Mouse (Mus musculus) gastrocnemius, postnatal 14 days (tissue): ENCODE measurements at regions not wholly inside any gene's neighbourhood (a gene's known extent, or its start where the extent isn't known, plus 50 kb on each side); places are given as distances from the start of the nearest gene placed in this dataset.

Experiments used
- DNase-seq: peaks from one replicate; pipeline ENCODE4 v3.0.0; 2021; ENCODE audit warnings: mixed read lengths
- intact Hi-C: fragments of 180-260 bp; cut with DNase I; formaldehyde crosslinking; loops from one replicate; pipeline ENCODE4 v1.15.1; 2025; ENCODE audit warnings: low total_unique reads

- DNase-seq = no peak
- intact Hi-C loops = no loop called here
Measured at GRCm38 (mm10) chr3:57910020-57910419, 62.1 kb upstream of the Pfn2 start.

- peak; percentile 11 for DNase-seq
- intact Hi-C loops = no loop called here
Measured at GRCm38 (mm10) chr3:57911831-57912596, 64.1 kb upstream of the Pfn2 start.

GRCm38 (mm10) chr3:57912650-57913343, 64.9 kb upstream of the Pfn2 start:
- intact Hi-C loops = no loop called here
- DNase-seq = no peak

GRCm38 (mm10) chr3:57914687-57915086, 66.8 kb upstream of the Pfn2 start:
- intact Hi-C loops = no loop called here
- no peak for DNase-seq

- intact Hi-C loops = no loop called here
- DNase-seq = no peak
Measured at GRCm38 (mm10) chr3:57918913-57919312, 71.0 kb upstream of the Pfn2 start.

GRCm38 (mm10) chr3:57919390-57920089, 71.7 kb upstream of the Pfn2 start:
- intact Hi-C loops = no loop called here
- DNase-seq = no peak

- no peak for DNase-seq
- intact Hi-C loops = no loop called here
Measured at GRCm38 (mm10) chr3:57920090-57920432, 72.2 kb upstream of the Pfn2 start.

- intact Hi-C loops = no loop called here
- DNase-seq = no peak
Measured at GRCm38 (mm10) chr3:57921071-57921882, 73.4 kb upstream of the Pfn2 start.

GRCm38 (mm10) chr3:57923061-57923460, 75.2 kb upstream of the Pfn2 start:
- no peak for DNase-seq
- intact Hi-C loops = no loop called here

- intact Hi-C loops = no loop called here
- DNase-seq = no peak
Measured at GRCm38 (mm10) chr3:57932657-57933539, 85.0 kb upstream of the Pfn2 start.

GRCm38 (mm10) chr3:57935042-57935610, 87.2 kb upstream of the Pfn2 start:
- no peak for DNase-seq
- intact Hi-C loops = no loop called here

GRCm38 (mm10) chr3:57940504-57941381, 92.9 kb upstream of the Pfn2 start:
- intact Hi-C loops = no loop called here
- no peak for DNase-seq

GRCm38 (mm10) chr3:57944698-57945097, 96.8 kb upstream of the Pfn2 start:
- DNase-seq = no peak
- intact Hi-C loops = no loop called here

- intact Hi-C loops = no loop called here
- DNase-seq = no peak
Measured at GRCm38 (mm10) chr3:57945765-57946164, 97.9 kb upstream of the Pfn2 start.

GRCm38 (mm10) chr3:57947331-57947730, 99.5 kb upstream of the Pfn2 start:
- intact Hi-C loops = no loop called here

GRCm38 (mm10) chr3:57948720-57949119, 100.8 kb upstream of the Pfn2 start:
- intact Hi-C loops = no loop called here
- DNase-seq = no peak

More at GRCm38 (mm10) chr3:57947331-57947730, 99.5 kb upstream of the Pfn2 start:
- DNase-seq = no peak

GRCm38 (mm10) chr3:57950431-57951331, 102.8 kb upstream of the Pfn2 start:
- DNase-seq = peak; percentile 50
- intact Hi-C loops = no loop called here
